Mouse (Mus musculus) liver, postnatal 0 days (tissue): ENCODE measurements at regions not wholly inside any gene's neighbourhood (a gene's known extent, or its start where the extent isn't known, plus 50 kb on each side); places are given as distances from the start of the nearest gene placed in this dataset.
"Not testable (repeated sequence)": the region's sequence is repeated elsewhere in the genome, so short reads cannot be mapped to it uniquely, and the experiment has no call there.

ENCODE experiments used
- ATAC-seq: fragments of 200-750 bp; cut with Nextera tagmentation; 2 replicates; pipeline ENCODE4 v1.8.0; 2017; ENCODE audit warnings: mild to moderate bottlenecking, moderate library complexity
- DNase-seq: peaks from one replicate; pipeline ENCODE4 v3.0.0-alpha.2; 2016
- H3K27ac ChIP-seq: fragments of 300-500 bp; sonication (generic); 2 replicates; pipeline ENCODE4 v1.5.1; 2014; ENCODE audit warnings: antibody characterized with exemption, moderate library complexity, mild to moderate bottlenecking, low read depth
- H3K27me3 ChIP-seq: fragments of 300-500 bp; sonication (generic); 2 replicates; pipeline ENCODE4 v1.6.1; 2014; ENCODE audit warnings: low read length, control low read depth, mixed read lengths; ENCODE audit not compliant: insufficient read depth
- H3K36me3 ChIP-seq: fragments of 300-500 bp; sonication (generic); replicated peaks from 2 replicates; pipeline ENCODE4 v1.6.1; 2014; ENCODE audit warnings: mild to moderate bottlenecking, control low read depth, low read length, moderate library complexity, mixed read lengths; ENCODE audit not compliant: insufficient read depth
- H3K4me1 ChIP-seq: fragments of 300-500 bp; sonication (generic); 2 replicates; pipeline ENCODE4 v1.6.1; 2014; ENCODE audit warnings: antibody characterized with exemption, mild to moderate bottlenecking, control low read depth; ENCODE audit not compliant: insufficient read depth
- H3K4me2 ChIP-seq: fragments of 300-500 bp; sonication (generic); 2 replicates; pipeline ENCODE4 v1.6.1; 2014; ENCODE audit warnings: low read depth, mild to moderate bottlenecking, low read length, moderate library complexity, mixed read lengths
- H3K4me3 ChIP-seq: fragments of 300-500 bp; sonication (generic); 2 replicates; pipeline ENCODE4 v1.5.1; 2014; ENCODE audit warnings: low read depth, low read length
- H3K9ac ChIP-seq: fragments of 300-500 bp; sonication (generic); replicated peaks from 2 replicates; pipeline ENCODE4 v1.6.1; 2014; ENCODE audit warnings: mild to moderate bottlenecking, moderate library complexity
- H3K9me3 ChIP-seq: fragments of 300-500 bp; sonication (generic); 2 replicates; pipeline ENCODE4 v1.6.1; 2016; ENCODE audit warnings: mild to moderate bottlenecking, control low read depth, low read length, mixed read lengths
- CTCF ChIP-seq: sonication (generic); IDR thresholded peaks from 2 replicates; pipeline ENCODE4 v1.5.1; 2016; ENCODE audit warnings: antibody characterized with exemption, low read depth
- EP300 ChIP-seq: IDR thresholded peaks from 2 replicates; pipeline ENCODE4 v1.6.1; 2016; ENCODE audit warnings: antibody characterized with exemption, low read depth, mild to moderate bottlenecking
- WGBS: fragments of 180-500 bp; shearing (Covaris S2); extraction: QIAGEN DNeasy Blood & Tissue Kit; methylation state at CpG from one replicate; pipeline ENCODE4 v1.1.7; 2014; ENCODE audit not compliant: insufficient replicate concordance; 5-methylcytosine and 5-hydroxymethylcytosine counted together

GRCm38 (mm10) chr12:112300125-112300524, 154.1 kb downstream of the Kif26a start:
- TF ChIP-seq EP300 (no peak), CTCF (no peak)
- WGBS: 60% methylated on average over 4 of the region's 4 CpGs
- Histone ChIP-seq H3K27me3 (0 out of 2 replicates have a peak, but pooled peaks cover 3% of the 10 kb centered on the region), H3K4me3 (no peak overlapping the region), H3K36me3 (no peaks in the 10 kb centered on the region), H3K4me1 (no peaks in the 10 kb centered on the region), H3K4me2 (no peak overlapping the region), H3K27ac (no peak overlapping the region), H3K9me3 (no peaks in the 10 kb centered on the region), H3K9ac (no peak overlapping the region)
- DNase-seq (no peak), ATAC-seq (no peak)

- 38% methylated on average over 13 of the region's 13 CpGs for whole genome bisulfite sequencing
- no peak for DNase-seq
- Histone ChIP-seq H3K27ac (no peak overlapping the region), H3K36me3 (no peaks in the 10 kb centered on the region), H3K27me3 (0 out of 2 replicates have a peak, but pooled peaks cover 3% of the 10 kb centered on the region), H3K9me3 (no peaks in the 10 kb centered on the region), H3K4me1 (no peaks in the 10 kb centered on the region), H3K4me3 (no peak overlapping the region), H3K4me2 (no peak overlapping the region), H3K9ac (no peak overlapping the region)
- TF ChIP-seq EP300: no peak
- no peak for TF ChIP-seq CTCF
- ATAC-seq: no peak
Observed at GRCm38 (mm10) chr12:112301411-112301891, 155.4 kb downstream of the Kif26a start.

- TF ChIP-seq CTCF: no peak
- TF ChIP-seq EP300: no peak
- H3K9me3 ChIP-seq: no peaks in the 10 kb centered on the region
- H3K4me2 ChIP-seq: no peak overlapping the region
- WGBS: 56% methylated on average over 8 of the region's 8 CpGs
- no peaks in the 10 kb centered on the region for H3K4me1 ChIP-seq
- no peak overlapping the region for H3K27ac ChIP-seq
- H3K27me3 ChIP-seq: 0 out of 2 replicates have a peak, but pooled peaks cover 3% of the 10 kb centered on the region
- DNase-seq (no peak), ATAC-seq (no peak)
- H3K4me3 ChIP-seq: no peak overlapping the region
- H3K36me3 ChIP-seq: no peaks in the 10 kb centered on the region
- no peak overlapping the region for H3K9ac ChIP-seq
Observed at GRCm38 (mm10) chr12:112301929-112302328, 155.9 kb downstream of the Kif26a start.

GRCm38 (mm10) chr12:112306208-112306607, 160.2 kb downstream of the Kif26a start:
- Histone ChIP-seq H3K4me1 (no peaks in the 10 kb centered on the region), H3K27ac (no peak overlapping the region), H3K9ac (no peak overlapping the region), H3K9me3 (no peaks in the 10 kb centered on the region), H3K4me2 (no peak overlapping the region), H3K27me3 (no peaks in the 10 kb centered on the region), H3K4me3 (no peak overlapping the region), H3K36me3 (no peaks in the 10 kb centered on the region)
- WGBS: 51% methylated on average over 7 of the region's 7 CpGs
- DNase-seq (no peak), ATAC-seq (no peak)
- TF ChIP-seq EP300 (no peak), CTCF (no peak)

- H3K4me2 ChIP-seq: no peak overlapping the region
- H3K27me3 ChIP-seq: no peaks in the 10 kb centered on the region
- no peaks in the 10 kb centered on the region for H3K36me3 ChIP-seq
- H3K4me1 ChIP-seq: no peaks in the 10 kb centered on the region
- TF ChIP-seq CTCF (peak; percentile 15; the same call in 1 of the 2 replicates), EP300 (no peak)
- DNase-seq (no peak), ATAC-seq (no peak)
- no peak overlapping the region for H3K4me3 ChIP-seq
- H3K9me3 ChIP-seq: no peaks in the 10 kb centered on the region
- no peak overlapping the region for H3K9ac ChIP-seq
- no peak overlapping the region for H3K27ac ChIP-seq
Observed at GRCm38 (mm10) chr12:112308016-112308415, 162.0 kb downstream of the Kif26a start.

GRCm38 (mm10) chr12:112309096-112309495, 163.1 kb downstream of the Kif26a start:
- not testable (repeated sequence) for H3K4me3 ChIP-seq, H3K27me3 ChIP-seq, H3K36me3 ChIP-seq, H3K9me3 ChIP-seq, H3K9ac ChIP-seq, H3K27ac ChIP-seq, ATAC-seq, DNase-seq, H3K4me2 ChIP-seq, H3K4me1 ChIP-seq
- 75% methylated on average over 13 of the region's 13 CpGs for WGBS

- H3K9ac ChIP-seq: no peak overlapping the region
- no peaks in the 10 kb centered on the region for H3K27me3 ChIP-seq
- no peaks in the 10 kb centered on the region for H3K9me3 ChIP-seq
- no peak overlapping the region for H3K4me2 ChIP-seq
- no peak overlapping the region for H3K27ac ChIP-seq
- ATAC-seq (no peak), DNase-seq (no peak)
- TF ChIP-seq CTCF (peak; percentile 43), EP300 (no peak)
- WGBS: 88% methylated on average over 10 of the region's 10 CpGs
- H3K4me3 ChIP-seq: no peak overlapping the region
- no peaks in the 10 kb centered on the region for H3K36me3 ChIP-seq
- H3K4me1 ChIP-seq: no peaks in the 10 kb centered on the region
Observed at GRCm38 (mm10) chr12:112309781-112310180, 163.8 kb downstream of the Kif26a start.
